Mouse (Mus musculus): ENCODE measurements around the gene Camk1d. TPM values are rescaled to one million over a fixed set of nuclear protein-coding genes. Genes with fewer than 3 reads are reported as not detected.

Camk1d gene
- total RNA-seq, 1 experiment, result 12.5 TPM

DNA sequence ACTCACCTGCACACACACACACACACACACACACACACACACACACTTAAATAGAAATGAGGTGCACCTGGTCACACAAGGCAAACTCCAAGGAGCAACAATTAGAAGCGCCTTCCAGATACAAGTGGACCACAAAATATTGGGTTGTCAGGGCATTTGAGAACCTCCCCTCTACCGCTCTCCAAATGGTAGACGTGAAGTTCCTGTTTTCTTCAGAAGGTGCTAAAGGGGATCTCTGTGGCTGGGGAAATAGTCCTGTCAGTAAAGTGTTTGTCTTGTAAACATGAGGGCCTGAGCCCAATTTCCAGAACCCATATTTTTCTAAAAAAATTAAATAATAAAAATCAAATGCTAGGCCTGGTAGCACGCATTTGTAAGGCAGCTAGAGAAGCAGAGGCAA, 4.4 kb downstream of the Camk1d start:
- TF ChIP-seq CHD2 (IDR thresholded peaks at IDR 0.05; ENCODE audit: low read depth, low read length) (no peak), ZNF384 (IDR thresholded peaks at IDR 0.05; ENCODE audit: low read depth, low read length) (no peak), HCFC1 (IDR thresholded peaks at IDR 0.05; ENCODE audit: borderline replicate concordance, insufficient read depth, low read length) (no peak), ZC3H11A (IDR thresholded peaks at IDR 0.05; ENCODE audit: borderline replicate concordance, low read depth, low read length) (no peak), MAFK (IDR thresholded peaks at IDR 0.05; ENCODE audit: insufficient read depth, low read depth, low read length) (no peak)
- DNase-seq (ENCODE audit: low read depth, low spot score), result no peak
- no peaks in the 10 kb centered on the region for H3K36me3 ChIP-seq (ENCODE audit: control insufficient read depth, insufficient read depth, low read length, poor library complexity, severe bottlenecking)
- no peak overlapping the region for H3K4me3 ChIP-seq (ENCODE audit: insufficient read depth in 1 of 2, low read depth in 1 of 2, low read length in 2 of 2, poor library complexity in 1 of 2, severe bottlenecking in 1 of 2)
- H3K9me3 ChIP-seq (ENCODE audit: control insufficient read depth, insufficient read depth, low read depth, low read length), result no peaks in the 10 kb centered on the region
- no peak overlapping the region for H3K9ac ChIP-seq (ENCODE audit: insufficient read depth, low read depth, low read length, poor library complexity, severe bottlenecking)
- H3K4me1 ChIP-seq (ENCODE audit: control insufficient read depth in 2 of 2, insufficient read depth in 2 of 2, low read length in 2 of 2, poor library complexity in 1 of 2), result peaks cover 2 to 8% of the 10 kb centered on the region in 2 experiments; a peak in 3 of 4 replicates
- no peak overlapping the region for H3K27ac ChIP-seq (ENCODE audit: insufficient read depth, low read depth, low read length, poor library complexity, severe bottlenecking)
- in situ Hi-C loops (cut with MboI; ENCODE audit: low sequenced_read_pairs in 2 of 2, unreplicated experiment in 2 of 2), result no loop called here

DNA sequence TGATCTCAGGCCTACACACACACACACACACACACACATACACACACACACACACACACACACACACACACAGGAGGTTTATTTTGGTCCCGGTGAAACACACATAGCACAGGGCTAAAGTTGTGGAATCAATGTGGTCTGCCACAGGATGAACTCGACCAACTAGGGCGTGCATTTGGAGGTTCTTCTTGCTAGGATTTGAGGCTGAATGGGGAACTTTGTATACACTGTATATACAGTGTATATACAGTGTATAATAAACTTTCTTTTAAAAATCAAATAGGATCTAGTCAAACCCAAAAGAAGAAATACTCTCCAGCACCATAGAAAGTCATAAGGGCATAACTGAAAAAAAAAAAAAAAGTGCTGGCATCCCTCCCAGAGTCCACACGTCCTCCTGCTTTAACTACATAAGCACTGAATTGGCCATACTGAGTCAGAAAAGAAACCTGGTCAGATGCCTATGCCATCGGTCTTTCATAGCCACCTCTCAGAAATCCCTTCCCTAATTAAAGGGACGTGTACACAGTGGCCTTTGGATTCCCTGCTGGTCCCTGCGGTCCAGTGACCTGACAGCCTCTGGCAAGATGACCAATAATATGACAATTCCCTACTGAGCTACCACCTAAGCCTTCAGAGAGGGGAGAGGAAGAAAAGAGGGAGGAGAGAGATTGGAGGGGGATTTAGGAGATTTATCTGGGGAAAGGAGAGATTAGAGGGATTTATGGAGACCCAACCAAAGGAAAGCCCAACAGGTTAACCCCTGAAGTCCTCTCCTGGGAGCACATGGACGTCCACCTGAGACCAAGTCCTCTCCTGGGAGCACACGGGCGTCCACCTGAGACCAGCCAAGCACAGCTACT, 6.2 kb downstream of the Camk1d start:
- in situ Hi-C loops (cut with MboI; ENCODE audit: low sequenced_read_pairs in 2 of 2, unreplicated experiment in 2 of 2), result no loop called here
- no peaks in the 10 kb centered on the region for H3K9me3 ChIP-seq (ENCODE audit: control insufficient read depth, insufficient read depth, low read depth, low read length)
- H3K9ac ChIP-seq (ENCODE audit: insufficient read depth, low read depth, low read length, poor library complexity, severe bottlenecking), result no peak overlapping the region
- peaks cover 1 to 5% of the 10 kb centered on the region in 2 experiments; a peak in 3 of 4 replicates for H3K4me1 ChIP-seq (ENCODE audit: control insufficient read depth in 2 of 2, insufficient read depth in 2 of 2, low read length in 2 of 2, poor library complexity in 1 of 2)
- H3K27ac ChIP-seq (ENCODE audit: insufficient read depth, low read depth, low read length, poor library complexity, severe bottlenecking), result no peak overlapping the region
- no peaks in the 10 kb centered on the region for H3K36me3 ChIP-seq (ENCODE audit: control insufficient read depth, insufficient read depth, low read length, poor library complexity, severe bottlenecking)
- DNase-seq (ENCODE audit: low read depth, low spot score), result no peak
- no peak overlapping the region for H3K4me3 ChIP-seq (ENCODE audit: insufficient read depth in 1 of 2, low read depth in 1 of 2, low read length in 2 of 2, poor library complexity in 1 of 2, severe bottlenecking in 1 of 2)
- TF ChIP-seq ZNF384 (IDR thresholded peaks at IDR 0.05; ENCODE audit: low read depth, low read length) (no peak), HCFC1 (IDR thresholded peaks at IDR 0.05; ENCODE audit: borderline replicate concordance, insufficient read depth, low read length) (no peak), CHD2 (IDR thresholded peaks at IDR 0.05; ENCODE audit: low read depth, low read length) (no peak), ZC3H11A (IDR thresholded peaks at IDR 0.05; ENCODE audit: borderline replicate concordance, low read depth, low read length) (no peak), MAFK (IDR thresholded peaks at IDR 0.05; ENCODE audit: insufficient read depth, low read depth, low read length) (no peak)

DNA sequence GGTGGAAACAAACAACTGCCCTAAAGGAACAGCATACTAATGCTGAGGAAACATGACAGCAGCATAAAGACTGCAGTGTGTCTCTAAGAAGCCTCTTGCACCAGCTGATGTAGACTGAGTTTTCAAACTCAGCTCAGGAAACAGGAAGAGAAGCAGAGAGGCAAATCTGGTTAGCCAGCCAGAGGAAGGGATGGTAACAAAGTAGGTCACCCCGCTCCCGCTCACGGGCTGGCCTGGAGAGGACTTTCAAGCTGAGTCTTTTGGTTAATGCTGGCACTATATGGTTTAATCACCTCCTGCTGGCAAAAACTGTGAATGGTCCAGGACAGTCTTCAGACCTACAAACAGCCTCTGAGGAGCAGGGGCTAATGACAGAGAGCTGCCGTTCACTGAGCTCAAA, 7.7 kb downstream of the Camk1d start:
- no peak for DNase-seq (ENCODE audit: low read depth, low spot score)
- Histone ChIP-seq H3K36me3 (ENCODE audit: control insufficient read depth, insufficient read depth, low read length, poor library complexity, severe bottlenecking) (no peaks in the 10 kb centered on the region), H3K27ac (ENCODE audit: insufficient read depth, low read depth, low read length, poor library complexity, severe bottlenecking) (no peak overlapping the region), H3K9me3 (ENCODE audit: control insufficient read depth, insufficient read depth, low read depth, low read length) (no peaks in the 10 kb centered on the region), H3K9ac (ENCODE audit: insufficient read depth, low read depth, low read length, poor library complexity, severe bottlenecking) (no peak overlapping the region), H3K4me1 (ENCODE audit: control insufficient read depth in 2 of 2, insufficient read depth in 2 of 2, low read length in 2 of 2, poor library complexity in 1 of 2) (peaks cover 0 to 3% of the 10 kb centered on the region in 2 experiments; a peak in 1 of 4 replicates), H3K4me3 (ENCODE audit: insufficient read depth in 1 of 2, low read depth in 1 of 2, low read length in 2 of 2, poor library complexity in 1 of 2, severe bottlenecking in 1 of 2) (no peak overlapping the region)
- TF ChIP-seq HCFC1 (IDR thresholded peaks at IDR 0.05; ENCODE audit: borderline replicate concordance, insufficient read depth, low read length) (no peak), MAFK (IDR thresholded peaks at IDR 0.05; ENCODE audit: insufficient read depth, low read depth, low read length) (no peak), CHD2 (IDR thresholded peaks at IDR 0.05; ENCODE audit: low read depth, low read length) (no peak), ZC3H11A (IDR thresholded peaks at IDR 0.05; ENCODE audit: borderline replicate concordance, low read depth, low read length) (no peak), ZNF384 (IDR thresholded peaks at IDR 0.05; ENCODE audit: low read depth, low read length) (no peak)
- in situ Hi-C loops (cut with MboI; ENCODE audit: low sequenced_read_pairs in 2 of 2, unreplicated experiment in 2 of 2), result no loop called here

- DNase-seq (ENCODE audit: low read depth, low spot score), result no peak
- Histone ChIP-seq H3K4me1 (ENCODE audit: control insufficient read depth in 2 of 2, insufficient read depth in 2 of 2, low read length in 2 of 2, poor library complexity in 1 of 2) (peaks cover 0 to 11% of the 10 kb centered on the region in 2 experiments; a peak in 2 of 4 replicates), H3K9me3 (ENCODE audit: control insufficient read depth, insufficient read depth, low read depth, low read length) (no peaks in the 10 kb centered on the region), H3K36me3 (ENCODE audit: control insufficient read depth, insufficient read depth, low read length, poor library complexity, severe bottlenecking) (no peaks in the 10 kb centered on the region), H3K9ac (ENCODE audit: insufficient read depth, low read depth, low read length, poor library complexity, severe bottlenecking) (no peak overlapping the region), H3K4me3 (ENCODE audit: insufficient read depth in 1 of 2, low read depth in 1 of 2, low read length in 2 of 2, poor library complexity in 1 of 2, severe bottlenecking in 1 of 2) (no peak overlapping the region), H3K27ac (ENCODE audit: insufficient read depth, low read depth, low read length, poor library complexity, severe bottlenecking) (no peak overlapping the region)
- in situ Hi-C loops (cut with MboI; ENCODE audit: low sequenced_read_pairs in 2 of 2, unreplicated experiment in 2 of 2), result no loop called here
- TF ChIP-seq HCFC1 (IDR thresholded peaks at IDR 0.05; ENCODE audit: borderline replicate concordance, insufficient read depth, low read length), result no peak
- TF ChIP-seq MAFK (IDR thresholded peaks at IDR 0.05; ENCODE audit: insufficient read depth, low read depth, low read length), result no peak
- no peak for TF ChIP-seq CHD2 (IDR thresholded peaks at IDR 0.05; ENCODE audit: low read depth, low read length)
- TF ChIP-seq ZNF384 (IDR thresholded peaks at IDR 0.05; ENCODE audit: low read depth, low read length), result no peak
- TF ChIP-seq ZC3H11A (IDR thresholded peaks at IDR 0.05; ENCODE audit: borderline replicate concordance, low read depth, low read length), result no peak
Observed at GRCm38 (mm10) chr2:5702370-5702769, 11.9 kb downstream of the Camk1d start.
